Mouse (Mus musculus) right cerebral cortex, adult 2 months (tissue): ENCODE measurements around the gene Has3.

Source experiments
- DNase-seq, 2 experiments: peaks; one replicate each; pipeline ENCODE4 v3.0.0; 2021 to 2022; ENCODE audit warnings: low spot score in 2 of 2

The Has3 gene

GRCm38 (mm10) chr8:106932376-106933065 lies 62.5 kb downstream of the Has3 start:
- no peak for DNase-seq

DNA sequence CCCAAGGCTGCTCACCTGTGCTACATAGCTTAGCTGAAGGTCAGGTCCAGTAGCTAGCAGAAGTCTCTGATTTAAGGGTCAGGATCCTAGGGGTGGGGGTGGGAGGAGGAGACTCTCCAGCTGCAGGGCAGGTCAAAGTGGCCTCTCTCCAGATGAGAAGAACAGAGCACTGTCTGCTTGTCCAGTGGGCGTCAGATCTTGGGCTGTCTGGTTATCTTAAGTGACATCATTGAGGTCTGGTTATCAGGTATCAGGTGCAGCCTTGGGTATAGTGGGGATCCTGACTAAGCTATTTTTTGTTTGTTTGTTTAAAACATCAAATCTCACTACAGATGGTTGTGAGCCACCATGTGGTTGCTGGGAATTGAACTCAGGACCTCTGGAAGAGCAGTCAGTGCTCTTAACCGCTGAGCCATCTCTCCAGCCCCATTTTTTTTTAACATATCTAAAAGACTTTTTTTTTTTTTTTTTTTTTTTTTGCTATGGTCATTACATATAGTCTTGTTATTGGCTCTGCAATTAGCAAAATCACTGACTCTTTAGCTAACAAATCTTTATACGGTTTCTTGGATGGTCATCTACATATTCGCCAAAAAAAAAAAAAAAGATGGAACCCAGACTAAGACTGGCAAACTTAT lies 63.6 kb downstream of the Has3 start:
- no peak for DNase-seq
